Mouse (Mus musculus) right cerebral cortex, postnatal 36 days (tissue): ENCODE measurements at regions not wholly inside any gene's neighbourhood (a gene's known extent, or its start where the extent isn't known, plus 50 kb on each side); places are given as distances from the start of the nearest gene placed in this dataset.

Experiments used
- DNase-seq, 2 experiments: peaks; one replicate each; pipeline ENCODE4 v3.0.0; 2022; ENCODE audit warnings: low spot score in 2 of 2, mixed read lengths in 1 of 2

GRCm38 (mm10) chr9:31794911-31795310, 118.4 kb downstream of the Barx2 start:
- DNase-seq: peak; percentile 22 to 69

DNA sequence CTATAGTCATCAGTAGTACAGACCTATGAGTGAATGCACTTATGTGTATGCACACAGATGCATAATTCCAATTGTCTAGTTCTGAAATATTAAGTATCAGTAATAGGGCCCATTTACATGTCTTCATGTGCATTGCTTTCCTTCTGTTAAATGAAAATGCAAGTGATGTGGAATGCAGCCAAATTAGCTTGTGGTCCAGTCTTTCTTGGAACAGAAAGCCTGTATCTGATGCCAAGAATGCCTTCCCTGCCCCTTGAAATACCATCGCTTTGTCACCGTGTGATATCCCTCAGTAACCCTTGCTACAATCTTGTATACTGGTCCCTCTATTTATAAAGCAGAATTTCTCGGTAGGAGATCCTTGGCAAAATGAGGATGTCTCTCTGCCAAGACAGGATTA, 137.3 kb downstream of the Barx2 start:
- DNase-seq: no peak

DNA sequence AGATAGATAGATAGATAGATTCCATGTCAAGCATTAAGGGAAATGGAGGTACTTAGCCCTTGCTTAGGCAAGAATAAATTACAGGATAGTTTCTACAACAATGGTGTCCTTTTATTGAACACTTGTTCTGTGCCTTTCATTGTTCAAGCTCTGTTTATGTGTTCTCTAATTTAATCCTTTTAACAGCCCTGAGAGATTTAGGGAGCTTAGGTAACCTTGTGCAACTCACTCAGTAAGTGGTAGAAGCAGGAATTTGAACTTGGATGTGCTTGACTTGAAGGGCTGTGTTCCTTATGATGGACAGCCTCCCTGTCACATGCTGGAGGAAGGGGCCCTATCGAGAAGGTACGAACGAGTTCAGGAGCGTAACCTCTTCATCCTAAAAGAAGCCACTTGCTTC, 147.9 kb downstream of the Barx2 start:
- no peak for DNase-seq

DNA sequence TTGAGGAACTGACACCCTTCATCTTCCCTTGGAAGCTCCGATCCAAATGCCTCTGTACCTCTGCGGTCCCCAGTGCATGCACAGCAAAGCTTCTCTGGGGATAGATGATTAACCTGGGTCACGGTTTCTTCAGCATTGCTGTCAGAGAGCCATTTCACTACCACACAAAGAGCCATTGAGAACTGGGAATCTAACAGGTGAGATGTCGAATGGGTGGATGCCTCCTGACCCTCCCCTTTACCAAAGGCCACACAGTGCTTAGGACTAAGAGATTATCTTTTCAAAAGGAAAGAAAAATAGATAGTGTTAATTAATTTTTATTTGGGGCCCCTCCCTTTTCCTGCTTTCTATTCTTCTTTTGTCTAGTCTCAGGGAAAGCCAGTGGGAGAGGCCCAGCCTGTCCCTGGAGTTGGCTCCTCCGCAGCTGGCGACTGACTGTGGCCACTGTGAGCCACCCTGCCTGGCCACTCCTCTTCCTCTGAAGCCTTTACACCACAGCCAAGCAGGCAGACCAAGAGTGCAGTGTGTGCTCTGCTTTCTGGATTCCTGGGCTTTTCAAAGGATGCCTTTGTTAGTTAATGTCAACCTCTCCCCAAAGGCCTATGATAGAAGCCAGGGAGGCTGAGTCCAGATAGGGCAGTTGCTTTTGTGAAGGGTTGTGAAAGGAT, 155.2 kb downstream of the Barx2 start:
- DNase-seq: no peak

GRCm38 (mm10) chr9:31730443-31730842, 182.8 kb downstream of the Barx2 start:
- DNase-seq: no peak

GRCm38 (mm10) chr9:31719309-31719708, 194.0 kb downstream of the Barx2 start:
- DNase-seq: no peak

GRCm38 (mm10) chr9:31710022-31710421, 203.2 kb downstream of the Barx2 start:
- no peak for DNase-seq

- no peak for DNase-seq
Observed at GRCm38 (mm10) chr9:31706688-31707087, 206.6 kb downstream of the Barx2 start.

DNA sequence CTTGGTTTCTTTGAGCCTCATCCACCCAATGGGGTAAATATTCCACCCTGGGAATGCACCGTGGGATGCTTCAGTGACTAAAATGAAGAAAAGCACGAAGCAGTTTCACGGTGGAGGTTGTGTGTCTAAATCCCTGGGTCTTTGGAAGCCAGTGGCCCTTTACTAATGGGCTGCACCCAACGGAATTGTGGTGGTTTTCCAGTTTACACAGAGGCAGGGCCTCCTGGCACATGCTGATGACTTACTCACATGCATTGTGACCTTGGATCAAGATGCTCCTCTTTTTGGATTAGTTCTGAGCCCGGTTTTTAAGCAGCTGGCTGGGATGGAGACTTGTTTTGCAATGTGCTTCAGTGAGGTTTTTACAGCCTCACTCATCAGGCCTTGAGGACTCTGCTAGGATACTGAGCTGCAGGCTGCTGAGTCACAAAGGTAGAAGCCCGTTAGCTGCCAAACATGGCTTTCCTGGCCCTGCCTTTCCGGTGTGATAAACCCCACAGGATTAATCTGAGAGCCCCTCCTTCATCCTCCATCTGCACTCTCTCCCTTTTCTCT, 222.3 kb downstream of the Barx2 start:
- no peak for DNase-seq

- DNase-seq: no peak
Observed at GRCm38 (mm10) chr9:31688398-31688705, 224.1 kb upstream of the Tmem45b start.

- no peak for DNase-seq
Observed at GRCm38 (mm10) chr9:31687686-31688397, 223.6 kb upstream of the Tmem45b start.

- DNase-seq: no peak
Observed at GRCm38 (mm10) chr9:31686466-31686865, 222.2 kb upstream of the Tmem45b start.

DNA sequence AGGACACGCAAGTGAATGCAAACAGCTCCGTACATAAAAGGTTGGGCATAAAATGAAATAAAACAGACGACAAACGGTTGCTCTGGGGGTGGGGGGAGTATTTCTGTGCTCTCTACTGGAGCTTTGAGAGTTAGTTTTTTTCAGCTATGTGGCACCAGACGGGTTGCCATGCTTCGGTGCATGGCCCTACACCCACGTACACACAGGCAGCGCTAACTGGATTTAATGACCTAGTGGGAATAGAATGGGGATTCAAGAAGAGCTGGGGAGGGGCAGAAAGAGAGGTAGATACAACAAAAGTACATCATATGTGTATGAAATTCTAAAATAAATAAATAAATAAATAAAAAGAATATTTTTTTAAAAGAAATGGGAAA, 220.5 kb upstream of the Tmem45b start:
- no peak for DNase-seq

GRCm38 (mm10) chr9:31684099-31684811, 220.0 kb upstream of the Tmem45b start:
- no peak for DNase-seq

DNA sequence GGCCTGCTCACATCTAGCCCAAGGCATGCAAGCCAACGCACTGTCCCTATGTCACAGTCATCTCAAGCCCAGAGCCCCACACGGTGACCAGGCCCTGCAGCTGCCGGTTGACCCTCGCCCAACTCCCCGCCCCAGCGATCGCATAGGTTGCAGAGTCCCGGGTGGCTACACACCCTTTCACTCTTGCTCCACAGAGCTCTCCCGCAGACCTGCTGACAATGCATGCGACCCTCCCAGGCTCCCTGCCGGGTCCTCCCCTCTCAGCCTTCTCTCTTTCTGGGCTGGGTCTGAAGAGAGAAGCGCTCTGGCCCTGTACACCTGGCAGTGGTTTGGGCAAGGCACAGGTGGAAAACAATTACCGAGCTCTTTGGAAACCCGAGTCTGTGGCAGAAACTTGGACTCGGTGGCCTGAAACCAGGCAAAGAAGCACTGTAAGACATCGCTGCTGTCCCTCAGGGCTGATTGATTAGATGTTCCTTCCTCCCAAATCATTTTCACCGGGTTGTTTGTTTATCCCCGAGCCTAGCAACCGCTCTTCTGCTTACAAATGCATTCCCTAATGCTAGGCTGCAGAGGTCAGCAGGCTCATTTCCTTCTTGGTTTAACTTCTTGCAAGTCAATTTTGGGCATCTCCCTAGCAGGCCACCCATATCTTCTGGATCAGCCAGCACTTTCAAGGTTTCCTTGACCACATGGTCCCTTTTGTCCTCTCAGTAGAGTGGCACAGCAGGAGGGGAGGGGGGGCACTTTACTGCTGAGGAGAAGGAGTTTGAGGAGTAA, 219.2 kb upstream of the Tmem45b start:
- no peak for DNase-seq

GRCm38 (mm10) chr9:31682893-31683292, 218.6 kb upstream of the Tmem45b start:
- DNase-seq: no peak

DNA sequence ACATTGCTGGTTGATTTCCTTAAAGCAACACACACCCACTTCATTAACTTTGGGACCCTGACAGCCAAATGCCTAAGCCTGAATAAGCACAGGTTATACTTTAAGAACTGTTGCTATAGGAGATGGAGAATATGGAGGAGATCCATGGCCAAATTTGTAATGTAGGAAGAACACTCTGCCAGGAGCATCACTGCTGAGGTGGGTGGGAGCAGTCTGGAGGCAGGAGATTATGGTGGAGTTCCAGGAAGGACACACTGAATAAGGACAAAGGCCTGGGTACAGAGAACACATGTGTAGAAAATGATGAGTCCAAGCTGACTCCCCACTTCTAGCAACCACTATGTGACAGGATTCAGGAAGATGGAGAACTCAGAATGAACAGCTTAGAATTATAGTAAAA, 212.9 kb upstream of the Tmem45b start:
- peak in 1 of 2 experiments; percentile 14 for DNase-seq

- DNase-seq: no peak
Observed at GRCm38 (mm10) chr9:31659026-31659425, 194.8 kb upstream of the Tmem45b start.

DNA sequence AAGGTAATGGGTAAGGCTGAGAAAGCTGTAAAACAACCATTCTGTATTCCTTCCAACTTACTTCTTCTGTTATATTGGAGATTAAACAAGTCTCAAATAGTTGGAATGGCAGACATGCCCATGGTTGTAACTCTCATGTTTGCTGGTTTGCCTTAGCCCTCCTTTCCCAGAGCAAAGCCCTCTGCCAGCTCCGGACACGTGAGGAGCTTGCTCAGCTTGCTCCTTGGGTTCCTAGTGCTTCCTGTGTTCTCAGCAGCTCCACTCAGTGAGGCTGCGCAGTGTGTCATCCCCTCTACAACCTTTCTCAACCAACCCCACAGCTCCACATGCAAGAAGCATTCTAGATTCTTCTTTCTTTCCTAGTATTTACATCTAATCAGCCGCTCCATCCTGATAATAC, 193.3 kb upstream of the Tmem45b start:
- DNase-seq: no peak

DNA sequence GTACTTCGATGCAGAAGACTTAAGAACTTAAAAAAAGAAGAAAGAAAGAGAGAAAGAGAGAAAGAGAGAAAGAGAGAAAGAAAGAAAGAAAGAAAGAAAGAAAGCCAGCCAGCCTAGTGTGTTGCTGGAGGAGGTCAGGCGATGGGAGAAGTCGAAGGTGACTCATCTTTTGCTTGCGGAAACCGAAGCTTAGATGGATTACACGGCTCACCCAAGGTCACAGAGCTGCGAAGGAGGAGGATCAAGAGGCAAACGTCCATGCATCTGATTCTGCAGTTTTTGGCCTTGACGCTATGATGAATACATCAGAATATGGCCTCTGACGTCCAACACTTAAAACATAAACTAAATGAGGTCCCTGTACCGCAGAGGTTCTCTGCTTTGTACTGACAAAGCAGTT, 192.4 kb upstream of the Tmem45b start:
- DNase-seq: no peak

DNA sequence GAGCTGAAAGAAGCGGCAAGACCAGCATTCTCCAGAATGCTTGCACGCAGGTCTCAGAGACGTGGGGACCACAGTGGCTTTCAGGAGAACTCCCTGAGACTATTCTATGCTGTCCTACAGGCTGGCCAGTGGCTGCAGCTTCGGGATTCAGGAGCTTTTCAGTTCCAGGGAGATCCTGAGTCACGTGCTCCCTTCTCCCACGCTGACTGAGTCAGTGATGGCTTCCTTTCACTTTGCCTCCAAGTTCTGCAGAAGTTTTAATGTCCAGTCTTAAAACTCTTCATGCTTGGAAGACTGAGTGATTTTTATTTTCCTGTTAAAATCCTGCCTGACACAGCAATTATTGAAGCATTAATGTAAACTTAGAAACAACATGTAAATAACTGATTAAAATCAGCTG, 190.5 kb upstream of the Tmem45b start:
- DNase-seq: no peak

DNA sequence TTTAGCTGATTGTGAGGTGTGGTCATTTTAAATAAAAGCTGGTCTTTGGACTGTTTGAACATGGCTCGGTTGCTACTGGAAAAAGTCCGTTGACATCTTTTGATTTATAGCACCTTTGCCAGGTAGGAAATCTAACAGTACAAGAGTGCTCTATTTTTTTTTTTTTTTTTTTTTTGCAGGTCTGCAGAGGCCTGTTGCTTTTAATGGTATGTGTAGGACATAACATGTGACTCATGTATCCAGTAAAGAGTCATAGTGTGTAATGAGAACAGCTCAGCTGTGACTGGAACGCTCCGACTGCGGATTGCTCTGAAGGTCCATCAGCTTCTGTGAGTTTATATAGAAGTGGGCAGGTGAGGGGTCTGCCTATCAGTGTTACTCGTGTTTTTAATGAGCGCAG, 190.0 kb upstream of the Tmem45b start:
- no peak for DNase-seq
